Mouse (Mus musculus): Measurements from ENCODE around the gene Slc25a26.

Gene Slc25a26

DNA sequence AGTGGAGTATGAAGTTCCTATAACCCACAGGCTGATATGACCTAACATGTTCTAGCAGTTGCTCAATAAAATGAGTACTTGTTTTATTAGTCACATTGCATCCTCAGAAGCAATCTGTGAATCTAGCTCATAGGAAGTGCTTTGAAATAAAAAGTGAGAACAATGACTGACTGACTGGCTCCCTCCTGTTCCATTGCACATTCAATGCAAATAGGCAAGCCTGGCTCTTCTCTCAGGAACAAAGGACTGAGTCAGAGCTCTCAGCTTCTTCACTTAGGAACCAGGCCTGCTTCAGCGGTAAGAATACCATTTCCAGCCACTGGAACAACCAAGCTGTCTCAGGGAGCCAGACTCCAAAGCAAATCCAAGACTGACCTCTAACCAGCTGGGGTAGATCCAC is 135.2 kb downstream of the Slc25a26 start:
- TF ChIP-seq GATA4 (IDR thresholded peaks at IDR 0.05; ENCODE audit: insufficient replicate concordance, low read length), result no peak

DNA sequence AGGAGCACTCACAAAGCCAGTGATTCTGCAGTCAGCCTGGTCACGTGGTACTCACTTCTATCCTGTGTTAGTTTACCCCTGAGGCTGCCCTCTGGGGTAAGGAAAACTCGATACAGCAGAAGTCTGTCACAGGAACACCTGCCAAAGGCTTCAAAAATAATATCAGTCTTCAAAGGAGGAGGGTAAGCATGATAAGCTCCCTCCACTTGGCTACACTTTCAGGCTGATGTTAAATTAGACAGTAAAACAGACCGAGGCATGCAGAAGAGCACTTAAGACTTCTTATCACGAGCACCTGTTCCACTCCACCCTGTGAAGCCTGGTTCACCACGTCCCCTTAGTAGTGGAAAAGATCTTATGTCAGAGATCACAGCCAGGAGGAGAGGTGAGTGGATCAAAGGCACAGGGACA is 136.9 kb downstream of the Slc25a26 start:
- no peak for TF ChIP-seq GATA4 (IDR thresholded peaks at IDR 0.05; ENCODE audit: insufficient replicate concordance, low read length)

DNA sequence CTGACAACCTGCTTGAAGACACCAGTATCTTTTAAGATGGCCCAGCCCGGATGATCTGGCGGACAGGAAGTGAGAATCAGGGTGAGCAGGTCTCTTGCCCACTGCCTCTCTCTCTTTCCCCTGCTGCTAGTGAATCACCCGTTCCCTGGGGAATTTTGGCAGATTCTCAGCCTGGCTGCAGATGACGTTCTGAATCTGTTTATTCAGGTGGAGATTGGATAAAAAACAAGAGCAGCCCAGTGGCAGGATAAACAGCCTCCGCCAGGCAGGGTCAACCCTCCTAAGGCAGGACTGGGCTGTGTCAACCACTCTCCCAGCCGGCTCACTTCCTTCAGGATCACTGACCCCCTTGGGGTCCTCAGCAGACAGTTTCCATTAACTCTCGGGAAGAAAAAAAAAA is 140.2 kb downstream of the Slc25a26 start:
- TF ChIP-seq GATA4 (IDR thresholded peaks at IDR 0.05; ENCODE audit: insufficient replicate concordance, low read length), result no peak

DNA sequence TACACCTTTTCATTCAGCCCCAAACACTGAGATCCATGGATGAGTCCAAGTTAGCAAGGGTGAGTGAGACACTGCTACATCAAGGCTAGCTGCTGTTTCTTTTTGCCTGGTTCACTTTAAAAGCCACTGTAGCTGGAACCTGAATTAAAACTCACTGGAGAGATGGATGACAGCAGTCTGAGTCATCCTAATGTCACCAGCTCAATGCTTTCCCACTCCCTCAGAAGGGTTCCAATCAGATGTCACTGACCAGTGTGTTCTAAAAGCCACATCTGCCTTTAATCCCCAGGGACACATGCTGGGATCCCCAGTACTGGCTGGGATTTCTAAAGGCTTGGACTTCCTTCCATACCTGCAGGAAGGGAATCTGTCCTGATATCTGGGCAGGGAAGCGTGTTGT is 141.9 kb downstream of the Slc25a26 start:
- TF ChIP-seq GATA4 (IDR thresholded peaks at IDR 0.05; ENCODE audit: insufficient replicate concordance, low read length), result no peak

DNA sequence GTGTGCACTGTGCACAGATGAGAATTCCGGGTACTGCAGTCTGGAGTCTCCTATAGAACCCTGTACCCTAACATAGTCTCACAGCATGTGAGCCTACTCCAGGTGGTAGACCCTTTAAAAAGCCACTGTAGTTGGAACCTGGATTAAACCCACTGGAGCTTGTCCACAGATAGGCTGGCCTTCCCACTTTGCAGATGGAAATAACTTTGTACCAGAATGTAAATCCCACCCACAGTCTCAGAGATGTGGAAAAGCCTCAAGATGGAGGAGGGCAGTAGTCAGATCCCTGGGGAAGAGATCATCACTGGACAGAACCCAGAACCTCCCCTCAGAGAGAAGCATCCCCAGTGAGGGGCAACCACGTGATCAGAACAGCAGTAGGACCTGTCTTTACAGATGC is 143.9 kb downstream of the Slc25a26 start:
- TF ChIP-seq GATA4 (IDR thresholded peaks at IDR 0.05; ENCODE audit: insufficient replicate concordance, low read length), result no peak

DNA sequence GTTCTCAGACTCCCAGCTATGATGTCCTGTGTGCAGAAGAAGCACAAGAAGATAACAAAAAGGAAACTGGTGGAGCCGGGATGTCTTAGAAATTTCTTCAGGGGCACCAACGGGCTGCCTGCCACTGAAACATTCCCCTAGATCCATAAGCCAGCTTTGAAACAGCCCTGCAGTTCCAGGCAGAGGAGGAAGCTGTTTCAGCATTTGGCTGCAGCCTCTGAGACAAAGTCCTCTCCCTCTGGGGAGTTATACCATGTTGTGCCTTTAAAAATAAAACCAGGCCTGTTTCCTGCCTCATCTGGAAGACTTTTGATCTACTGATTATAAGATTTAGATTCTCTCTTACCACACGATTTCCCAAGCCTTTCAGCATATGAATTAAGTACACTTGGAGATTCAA is 144.5 kb downstream of the Slc25a26 start:
- no peak for TF ChIP-seq GATA4 (IDR thresholded peaks at IDR 0.05; ENCODE audit: insufficient replicate concordance, low read length)

DNA sequence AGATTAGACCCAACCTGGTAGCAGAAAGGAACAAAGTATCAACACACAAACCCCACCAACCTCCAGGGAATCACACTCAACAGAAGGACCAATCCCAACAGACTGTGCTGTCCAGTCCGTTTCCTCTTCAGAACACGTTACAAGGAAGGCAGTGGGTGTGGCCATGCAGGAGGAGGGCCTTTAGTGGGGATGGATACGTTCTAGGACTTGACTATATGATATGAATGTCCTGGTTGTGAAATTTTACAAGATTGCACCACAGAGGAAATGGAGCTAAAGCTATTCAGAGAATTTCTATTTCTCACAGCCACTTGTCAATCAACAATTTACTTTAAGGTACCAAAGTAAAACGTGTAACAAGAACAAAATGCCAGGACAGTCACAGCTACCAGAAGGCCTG is 145.6 kb downstream of the Slc25a26 start:
- no peak for TF ChIP-seq GATA4 (IDR thresholded peaks at IDR 0.05; ENCODE audit: insufficient replicate concordance, low read length)

DNA sequence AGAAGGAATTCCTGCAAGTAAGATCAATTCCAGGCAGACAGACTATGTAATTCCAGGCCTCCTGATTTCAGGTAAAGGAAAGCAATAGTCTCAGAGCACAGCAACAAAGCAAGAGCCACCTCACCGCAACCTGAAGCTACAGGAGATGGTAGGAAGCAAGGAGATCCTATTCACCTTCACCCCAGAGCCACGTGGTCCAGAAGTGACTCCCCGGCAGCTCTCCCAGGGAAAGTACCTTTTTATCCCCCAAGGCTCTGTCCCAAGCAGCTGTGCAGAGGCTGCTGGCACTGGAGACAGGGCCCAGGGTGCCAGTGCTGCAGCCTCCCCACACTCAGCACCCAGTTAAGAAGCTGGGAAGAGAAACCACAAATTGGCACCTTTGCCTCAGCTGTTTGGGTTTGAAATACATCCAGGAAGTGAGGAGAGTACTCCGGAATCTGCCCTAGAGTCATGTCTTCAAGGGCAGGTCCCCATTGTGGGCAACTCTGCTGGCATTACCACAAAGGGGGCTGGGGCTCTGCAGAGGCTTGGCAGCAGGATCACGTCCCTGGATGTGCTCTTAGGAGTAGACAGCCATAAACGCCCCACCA is 146.2 kb downstream of the Slc25a26 start:
- TF ChIP-seq GATA4 (IDR thresholded peaks at IDR 0.05; ENCODE audit: insufficient replicate concordance, low read length), result no peak

DNA sequence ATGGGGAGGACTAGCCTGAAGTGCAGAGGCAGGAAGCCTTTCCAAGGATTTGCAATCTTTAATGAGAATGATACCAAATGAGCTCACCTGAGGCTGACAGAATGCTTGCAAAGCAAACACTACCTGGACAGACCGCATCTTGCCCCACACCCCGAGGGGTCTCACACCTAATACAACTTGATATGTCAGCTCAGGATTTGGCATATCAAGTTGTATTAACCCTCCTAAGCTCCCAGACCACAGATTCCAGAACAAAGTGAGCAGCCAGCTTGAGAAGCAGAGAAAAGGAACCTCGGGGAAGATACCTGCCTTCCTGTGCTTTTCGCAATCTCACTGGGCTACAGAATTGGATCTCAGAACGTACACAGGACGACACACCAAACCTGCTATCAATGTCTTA is 146.8 kb downstream of the Slc25a26 start:
- TF ChIP-seq GATA4 (IDR thresholded peaks at IDR 0.05; ENCODE audit: insufficient replicate concordance, low read length), result no peak

DNA sequence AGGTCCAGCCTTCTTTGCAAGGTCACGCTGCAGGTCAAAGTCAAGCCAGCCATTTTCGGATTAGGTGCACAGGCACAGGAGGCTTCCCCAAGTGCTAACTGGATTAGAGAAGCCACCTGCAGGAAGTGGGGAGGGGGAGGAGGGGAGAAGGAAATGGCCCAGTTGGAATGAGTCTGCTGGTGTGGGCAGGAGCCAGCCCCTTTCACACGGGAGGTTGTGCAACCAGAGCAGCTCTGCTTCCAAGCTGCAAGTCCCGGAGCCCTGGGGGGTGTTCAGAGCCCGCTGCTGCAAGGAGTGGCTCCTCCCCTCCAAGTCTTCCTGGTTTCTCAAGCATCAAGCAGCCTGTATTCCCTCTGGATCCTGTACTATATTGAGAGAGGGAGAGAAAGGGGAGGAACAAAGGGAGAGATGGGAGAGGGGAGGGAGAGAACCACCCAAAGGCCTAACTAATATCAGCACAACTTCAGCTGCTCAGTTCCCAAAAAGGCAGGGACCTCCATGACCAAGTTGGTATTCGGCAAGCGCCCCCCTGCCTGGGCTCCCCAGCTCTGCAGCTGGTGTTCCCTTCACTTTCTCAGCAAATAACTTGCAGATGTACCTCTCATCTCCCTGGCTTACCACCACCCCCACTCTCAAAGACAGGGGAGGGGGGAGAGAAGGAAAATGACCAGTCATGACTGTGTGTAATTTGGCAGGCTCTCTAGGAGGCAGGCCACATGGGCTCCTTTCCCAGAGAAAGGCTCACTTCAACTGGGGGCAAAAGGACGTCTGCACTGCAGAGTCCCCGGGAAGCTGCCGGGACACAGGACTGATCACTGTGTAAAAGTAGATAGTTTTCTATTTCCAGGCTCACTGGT is 147.7 kb downstream of the Slc25a26 start:
- TF ChIP-seq GATA4 (IDR thresholded peaks at IDR 0.05; ENCODE audit: insufficient replicate concordance, low read length), result no peak

DNA sequence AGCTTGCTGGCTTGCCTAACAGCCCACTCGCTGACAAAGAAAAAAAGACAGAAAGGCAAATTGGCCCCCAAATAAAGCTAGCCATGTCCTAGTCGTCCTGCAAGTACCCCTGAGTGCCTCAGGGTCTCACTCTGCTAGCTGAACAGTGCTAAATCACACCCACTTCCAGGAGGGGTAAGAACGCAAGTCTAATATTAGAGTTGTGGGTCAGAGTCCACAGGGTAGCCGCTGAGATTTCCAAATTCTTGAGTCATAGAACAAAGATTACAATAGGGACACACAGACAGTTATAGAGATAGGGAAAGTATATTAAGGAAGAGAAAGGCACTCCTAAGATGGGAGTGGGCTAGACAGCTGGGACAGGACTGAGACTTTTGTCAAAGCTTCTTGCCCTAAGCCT is 148.4 kb downstream of the Slc25a26 start:
- no peak for TF ChIP-seq GATA4 (IDR thresholded peaks at IDR 0.05; ENCODE audit: insufficient replicate concordance, low read length)

DNA sequence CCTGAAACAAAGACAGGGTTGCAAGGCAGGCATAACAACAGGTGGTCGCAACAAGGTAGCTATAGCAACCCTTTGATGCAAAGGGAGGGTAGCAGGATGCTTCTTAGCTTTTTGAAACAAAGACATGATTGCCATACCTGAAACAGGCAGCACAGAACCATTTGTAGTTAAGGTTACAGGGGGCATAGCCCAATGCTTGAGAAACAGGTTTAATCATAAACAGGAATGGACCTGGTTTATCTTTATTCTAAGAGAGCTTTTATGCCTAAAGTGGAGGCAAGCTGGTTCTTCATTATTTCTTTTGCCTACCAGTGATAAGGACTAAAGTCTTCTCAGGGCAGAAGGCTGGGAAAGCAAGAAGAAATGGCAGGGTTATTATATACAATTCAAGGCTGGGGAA is 149.5 kb downstream of the Slc25a26 start:
- no peak for TF ChIP-seq GATA4 (IDR thresholded peaks at IDR 0.05; ENCODE audit: insufficient replicate concordance, low read length)

DNA sequence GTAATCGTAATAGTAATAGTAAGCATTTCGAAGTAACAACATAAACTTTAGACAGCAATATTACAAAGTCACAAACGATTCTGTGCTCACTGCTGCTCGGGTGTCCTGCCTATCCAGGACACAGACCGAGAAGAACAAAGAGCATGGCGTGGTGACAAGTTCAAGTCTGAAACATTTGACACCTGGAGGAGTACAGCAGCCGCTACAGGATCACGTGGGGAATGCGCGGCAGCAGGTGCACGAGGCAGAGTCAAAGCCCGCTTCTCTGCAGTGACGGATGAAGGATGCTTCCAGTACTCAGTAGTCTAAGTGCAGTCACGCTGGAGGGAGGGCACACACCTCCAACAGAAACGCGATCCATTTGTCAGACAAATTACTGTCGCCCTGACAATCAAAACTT is 151.4 kb downstream of the Slc25a26 start:
- TF ChIP-seq GATA4 (IDR thresholded peaks at IDR 0.05; ENCODE audit: insufficient replicate concordance, low read length), result no peak

DNA sequence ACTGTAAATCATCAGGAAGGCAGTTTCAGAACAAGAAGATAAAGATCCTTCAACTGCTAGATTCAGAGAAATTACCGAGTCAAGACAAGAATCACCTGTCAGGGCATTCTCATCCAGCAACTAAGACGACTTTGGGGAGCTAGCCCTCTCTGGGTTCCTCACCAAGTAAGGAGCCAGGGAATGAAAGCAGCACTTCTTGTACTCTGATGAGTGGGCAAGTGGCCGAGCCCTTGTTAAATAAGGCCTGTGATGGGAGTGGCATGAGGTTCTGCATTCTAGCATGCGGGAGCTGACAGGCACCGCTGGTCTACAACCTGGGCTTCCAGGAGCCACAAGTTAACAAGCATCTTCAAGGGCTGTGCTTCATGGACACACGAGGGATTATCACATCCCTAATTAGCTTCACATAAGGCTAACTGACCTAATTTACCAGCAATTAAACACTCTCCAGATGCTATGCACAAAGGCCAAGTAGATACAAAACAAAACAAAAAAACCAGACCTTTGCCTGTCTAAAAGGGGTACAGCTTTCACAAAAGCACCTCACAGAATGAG is 152.6 kb downstream of the Slc25a26 start:
- no peak for TF ChIP-seq GATA4 (IDR thresholded peaks at IDR 0.05; ENCODE audit: insufficient replicate concordance, low read length)

DNA sequence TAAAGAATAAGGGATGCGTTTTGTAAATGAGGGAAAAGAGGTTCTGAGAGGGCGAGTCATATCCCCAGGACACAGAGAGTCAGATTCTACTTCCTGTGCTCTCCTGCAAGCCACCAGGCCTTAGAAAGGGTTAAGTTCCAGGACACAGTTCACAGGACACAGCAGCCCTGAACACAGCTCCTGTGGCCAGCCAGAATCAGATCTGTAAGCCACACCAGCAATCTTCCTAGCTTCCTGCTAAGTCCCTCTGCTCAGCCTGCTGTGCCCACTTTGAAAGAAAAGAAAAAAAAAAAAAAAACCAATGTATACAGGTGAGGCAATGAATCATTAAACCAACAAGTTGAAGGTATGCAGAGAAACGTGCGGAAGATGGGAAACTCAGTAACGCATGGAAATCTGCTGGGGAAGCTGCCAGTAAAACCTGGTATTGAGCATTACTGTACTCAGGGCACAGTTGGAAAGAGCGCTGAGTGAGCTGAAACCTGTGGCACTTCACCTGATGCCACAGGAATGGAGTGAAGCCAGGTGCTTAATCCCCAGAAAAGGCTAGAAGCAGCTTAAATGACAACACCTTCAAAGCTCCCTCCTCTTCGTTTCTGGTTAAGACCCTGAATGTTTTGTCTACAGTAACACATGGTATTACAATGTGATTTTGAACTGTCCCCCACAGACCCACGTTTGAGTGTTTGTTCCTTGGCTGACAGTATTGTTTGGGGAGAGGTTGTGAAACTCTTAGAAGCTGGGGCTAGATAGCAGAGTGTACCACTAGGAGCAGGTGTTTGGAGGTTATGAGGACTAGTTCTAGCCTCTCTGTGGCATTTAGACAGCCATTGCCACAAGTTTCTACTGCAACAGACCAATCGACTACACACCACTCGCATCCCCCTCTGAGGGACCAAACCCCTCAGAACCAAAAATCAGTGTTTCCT is 153.5 kb downstream of the Slc25a26 start:
- peak; percentile 47; the same call in 1 of the 2 replicates for TF ChIP-seq GATA4 (IDR thresholded peaks at IDR 0.05; ENCODE audit: insufficient replicate concordance, low read length)
